Mouse (Mus musculus): ENCODE measurements around the gene Tbcc. TPM values are rescaled to one million over a fixed set of nuclear protein-coding genes. Genes with fewer than 3 reads are reported as not detected.
A peak's percentile ranks its signal among the peaks of the same experiment; 100 is the strongest.

The Tbcc gene
- polyA plus RNA-seq, 1 experiment from 2014 or later = 62.3 TPM

- DNase-seq (ENCODE audit: low spot score) = no peak
- Histone ChIP-seq H3K27ac (ENCODE audit: low read depth, low read length) (no peak overlapping the region), H3K9ac (ENCODE audit: low read length) (no peak overlapping the region), H3K36me3 (ENCODE audit: control insufficient read depth, insufficient read depth, low read length) (peaks cover 8% of the 10 kb centered on the region; the same call in 1 of the 2 replicates), H3K27me3 (ENCODE audit: control insufficient read depth, insufficient read depth, low read length) (no peaks in the 10 kb centered on the region), H3K4me1 (replicated peaks; ENCODE audit: control insufficient read depth, insufficient read depth, low read length) (no peaks in the 10 kb centered on the region), H3K9me3 (ENCODE audit: control insufficient read depth, low read length) (no peaks in the 10 kb centered on the region), H3K4me2 (ENCODE audit: low read depth, low read length, severe bottlenecking) (no peak overlapping the region), H3K4me3 (ENCODE audit: low read depth, low read length) (no peak overlapping the region)
- no peak for ATAC-seq (replicated peaks; ENCODE audit: low FRiP score)
- WGBS = 96% methylated on average over 5 of the region's 5 CpGs
Measured at GRCm38 (mm10) chr17:46927781-46928180, 37.3 kb downstream of the Tbcc start.

DNA sequence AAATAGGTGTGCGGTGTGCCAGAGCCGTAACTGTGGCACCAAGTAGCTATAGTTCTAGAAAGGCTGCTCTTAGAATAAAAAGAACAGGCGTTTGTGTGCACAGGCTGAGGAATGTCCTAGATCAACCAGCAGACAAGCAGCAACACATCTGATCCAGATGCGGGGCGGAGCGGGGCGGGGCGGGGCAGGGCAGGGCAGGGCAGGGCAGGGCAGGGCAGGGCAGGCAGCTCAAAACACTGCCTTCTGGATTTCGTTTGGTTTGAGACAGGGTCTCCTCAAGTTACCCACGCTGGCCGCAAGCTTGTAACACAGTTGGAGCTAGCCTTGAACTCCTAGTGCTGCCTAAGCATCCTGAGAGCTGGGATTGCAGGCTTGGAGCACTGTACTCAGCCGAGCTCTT lies 38.8 kb downstream of the Tbcc start:
- 75% methylated on average over 12 of the region's 12 CpGs for WGBS

GRCm38 (mm10) chr17:46929897-46930296 lies 39.4 kb downstream of the Tbcc start:
- Histone ChIP-seq H3K4me1 (replicated peaks; ENCODE audit: control insufficient read depth, insufficient read depth, low read length) (no peaks in the 10 kb centered on the region), H3K9ac (ENCODE audit: low read length) (no peak overlapping the region), H3K4me2 (ENCODE audit: low read depth, low read length, severe bottlenecking) (no peak overlapping the region), H3K4me3 (ENCODE audit: low read depth, low read length) (no peak overlapping the region), H3K9me3 (ENCODE audit: control insufficient read depth, low read length) (no peaks in the 10 kb centered on the region), H3K27ac (ENCODE audit: low read depth, low read length) (no peak overlapping the region), H3K27me3 (ENCODE audit: control insufficient read depth, insufficient read depth, low read length) (no peaks in the 10 kb centered on the region), H3K36me3 (ENCODE audit: control insufficient read depth, insufficient read depth, low read length) (peaks cover 8% of the 10 kb centered on the region; the same call in 1 of the 2 replicates)
- DNase-seq (ENCODE audit: low spot score) = no peak
- ATAC-seq (replicated peaks; ENCODE audit: low FRiP score) = no peak
- WGBS = 93% methylated on average over 7 of the region's 7 CpGs

More for the DNA sequence above, 38.8 kb downstream of the Tbcc start:
- H3K36me3 ChIP-seq (ENCODE audit: control insufficient read depth, insufficient read depth, low read length) = peaks cover 8% of the 10 kb centered on the region; the same call in 1 of the 2 replicates
- no peaks in the 10 kb centered on the region for H3K4me1 ChIP-seq (replicated peaks; ENCODE audit: control insufficient read depth, insufficient read depth, low read length)
- ATAC-seq (replicated peaks; ENCODE audit: low FRiP score) = no peak
- no peaks in the 10 kb centered on the region for H3K9me3 ChIP-seq (ENCODE audit: control insufficient read depth, low read length)
- H3K4me3 ChIP-seq (ENCODE audit: low read depth, low read length) = no peak overlapping the region
- H3K4me2 ChIP-seq (ENCODE audit: low read depth, low read length, severe bottlenecking) = no peak overlapping the region
- no peaks in the 10 kb centered on the region for H3K27me3 ChIP-seq (ENCODE audit: control insufficient read depth, insufficient read depth, low read length)
- no peak overlapping the region for H3K27ac ChIP-seq (ENCODE audit: low read depth, low read length)
- H3K9ac ChIP-seq (ENCODE audit: low read length) = no peak overlapping the region
- DNase-seq (ENCODE audit: low spot score) = no peak

DNA sequence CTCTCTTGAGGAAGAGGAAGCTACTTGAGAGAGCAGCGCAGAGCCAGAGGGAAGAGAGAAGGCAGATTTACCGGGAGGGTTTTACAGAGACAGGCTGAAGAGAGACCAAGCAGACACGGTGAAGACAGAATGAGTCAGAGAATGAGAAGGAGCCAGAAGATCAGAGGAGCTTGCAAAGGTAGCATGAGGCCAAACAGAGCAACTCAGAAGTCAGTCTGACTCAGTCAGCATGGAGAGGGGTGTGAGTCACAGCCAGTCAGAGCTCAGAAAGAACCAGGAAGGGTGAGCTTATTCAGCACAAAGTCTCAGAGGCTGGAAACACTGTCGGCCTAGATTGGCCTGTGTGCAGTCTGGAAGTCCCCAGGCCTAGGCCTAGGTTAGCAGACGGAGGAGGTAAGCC lies 42.5 kb downstream of the Tbcc start:
- Histone ChIP-seq H3K27ac (ENCODE audit: low read depth, low read length) (no peak overlapping the region), H3K9ac (ENCODE audit: low read length) (no peak overlapping the region), H3K4me1 (replicated peaks; ENCODE audit: control insufficient read depth, insufficient read depth, low read length) (no peaks in the 10 kb centered on the region), H3K36me3 (ENCODE audit: control insufficient read depth, insufficient read depth, low read length) (peaks cover 8% of the 10 kb centered on the region; the same call in 1 of the 2 replicates), H3K4me3 (ENCODE audit: low read depth, low read length) (no peak overlapping the region), H3K9me3 (ENCODE audit: control insufficient read depth, low read length) (no peaks in the 10 kb centered on the region), H3K27me3 (ENCODE audit: control insufficient read depth, insufficient read depth, low read length) (no peaks in the 10 kb centered on the region), H3K4me2 (ENCODE audit: low read depth, low read length, severe bottlenecking) (no peak overlapping the region)
- ATAC-seq (replicated peaks; ENCODE audit: low FRiP score) (no peak), DNase-seq (ENCODE audit: low spot score) (no peak)
- WGBS = 91% methylated on average over 5 of the region's 5 CpGs

GRCm38 (mm10) chr17:46933557-46934348 lies 43.3 kb downstream of the Tbcc start:
- Histone ChIP-seq H3K4me2 (ENCODE audit: low read depth, low read length, severe bottlenecking) (no peak overlapping the region), H3K9ac (ENCODE audit: low read length) (no peak overlapping the region), H3K27me3 (ENCODE audit: control insufficient read depth, insufficient read depth, low read length) (no peaks in the 10 kb centered on the region), H3K9me3 (ENCODE audit: control insufficient read depth, low read length) (no peaks in the 10 kb centered on the region), H3K27ac (ENCODE audit: low read depth, low read length) (no peak overlapping the region), H3K36me3 (ENCODE audit: control insufficient read depth, insufficient read depth, low read length) (peaks cover 8% of the 10 kb centered on the region; the same call in 1 of the 2 replicates), H3K4me3 (ENCODE audit: low read depth, low read length) (no peak overlapping the region), H3K4me1 (replicated peaks; ENCODE audit: control insufficient read depth, insufficient read depth, low read length) (no peaks in the 10 kb centered on the region)
- WGBS = 82% methylated on average over 19 of the region's 19 CpGs
- ATAC-seq (replicated peaks; ENCODE audit: low FRiP score) (no peak), DNase-seq (ENCODE audit: low spot score) (peak; percentile 83)

DNA sequence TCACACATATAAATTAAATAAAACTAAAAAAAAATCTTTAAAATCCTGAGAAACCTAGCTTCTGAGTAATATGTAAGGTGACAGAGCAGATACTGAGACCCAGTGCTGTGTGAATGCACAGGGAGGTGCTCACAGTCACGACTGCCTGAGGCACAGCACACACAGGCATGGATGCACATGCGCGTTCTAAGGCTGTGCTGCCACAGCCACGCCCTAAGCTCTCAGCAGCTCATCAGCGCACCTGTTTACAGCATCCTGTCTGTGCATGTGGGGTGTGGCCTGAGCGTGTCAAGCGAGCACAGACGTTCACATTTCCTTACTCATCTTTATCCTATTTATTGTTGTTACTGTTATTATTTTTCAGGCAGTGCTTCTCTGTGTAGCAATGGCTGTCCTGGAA lies 50.0 kb downstream of the Tbcc start:
- Histone ChIP-seq H3K27me3 (ENCODE audit: control insufficient read depth, insufficient read depth, low read length) (no peaks in the 10 kb centered on the region), H3K36me3 (ENCODE audit: control insufficient read depth, insufficient read depth, low read length) (peaks cover 4% of the 10 kb centered on the region; the same call in 1 of the 2 replicates), H3K4me1 (replicated peaks; ENCODE audit: control insufficient read depth, insufficient read depth, low read length) (no peaks in the 10 kb centered on the region), H3K27ac (ENCODE audit: low read depth, low read length) (no peak overlapping the region), H3K9me3 (ENCODE audit: control insufficient read depth, low read length) (no peaks in the 10 kb centered on the region), H3K9ac (ENCODE audit: low read length) (no peak overlapping the region), H3K4me2 (ENCODE audit: low read depth, low read length, severe bottlenecking) (no peak overlapping the region), H3K4me3 (ENCODE audit: low read depth, low read length) (no peak overlapping the region)
- ATAC-seq (replicated peaks; ENCODE audit: low FRiP score) = no peak
- no peak for DNase-seq (ENCODE audit: low spot score)
- WGBS = 94% methylated on average over 8 of the region's 8 CpGs

Other genes with a start within 250 kb of the Tbcc start
- gene Klc4, start 244.7 kb upstream of the Tbcc start, polyA plus RNA-seq (2014; fragmentation: Nextera tagmentation; extraction: Ambion mirVana) = 34.9 and 35.8 TPM in 2 replicates
- gene Mrpl2, start 244.5 kb upstream of the Tbcc start, polyA plus RNA-seq (2014; fragmentation: Nextera tagmentation; extraction: Ambion mirVana) = 111 and 117 TPM in 2 replicates
- gene Cul7, start 240.3 kb upstream of the Tbcc start, polyA plus RNA-seq (2014; fragmentation: Nextera tagmentation; extraction: Ambion mirVana) = 34.4 and 34.9 TPM in 2 replicates
- 61.0 and 64.1 TPM in 2 replicates for gene Rrp36, start 216.3 kb upstream of the Tbcc start, polyA plus RNA-seq (2014; fragmentation: Nextera tagmentation; extraction: Ambion mirVana)
- gene Mea1, start 211.9 kb upstream of the Tbcc start, polyA plus RNA-seq (2014; fragmentation: Nextera tagmentation; extraction: Ambion mirVana) = 167 and 187 TPM in 2 replicates
- gene Klhdc3, start 209.8 kb upstream of the Tbcc start, polyA plus RNA-seq (2014; fragmentation: Nextera tagmentation; extraction: Ambion mirVana) = 117 and 129 TPM in 2 replicates
- gene Ppp2r5d, start 185.6 kb upstream of the Tbcc start, polyA plus RNA-seq (2014; fragmentation: Nextera tagmentation; extraction: Ambion mirVana) = 140 TPM in 2 replicates
- gene Pex6, start 179.2 kb upstream of the Tbcc start, polyA plus RNA-seq (2014; fragmentation: Nextera tagmentation; extraction: Ambion mirVana) = 21.4 and 22.7 TPM in 2 replicates
- 0.36 and 0.80 TPM in 2 replicates for gene Gnmt, start 161.5 kb upstream of the Tbcc start, polyA plus RNA-seq (2014; fragmentation: Nextera tagmentation; extraction: Ambion mirVana)
- gene Cnpy3, start 138.5 kb upstream of the Tbcc start, polyA plus RNA-seq (2014; fragmentation: Nextera tagmentation; extraction: Ambion mirVana) = 61.2 and 61.8 TPM in 2 replicates
- gene Ptcra, start 127.0 kb upstream of the Tbcc start, polyA plus RNA-seq (2014; fragmentation: Nextera tagmentation; extraction: Ambion mirVana) = 0.35 and 0.44 TPM in 2 replicates
- 53.7 and 57.5 TPM in 2 replicates for gene 2310039H08Rik, start 118.0 kb upstream of the Tbcc start, polyA plus RNA-seq (2014; fragmentation: Nextera tagmentation; extraction: Ambion mirVana)
- gene Rpl7l1, start 108.0 kb upstream of the Tbcc start, polyA plus RNA-seq (2014; fragmentation: Nextera tagmentation; extraction: Ambion mirVana) = 178 and 189 TPM in 2 replicates
- gene Bicral, start 32.2 kb upstream of the Tbcc start, polyA plus RNA-seq (2014; fragmentation: Nextera tagmentation; extraction: Ambion mirVana) = 6.8 and 7.2 TPM in 2 replicates
- gene Prph2, start 19.8 kb downstream of the Tbcc start, polyA plus RNA-seq (2014; fragmentation: Nextera tagmentation; extraction: Ambion mirVana) = not detected in 2 replicates
- 20.4 and 21.2 TPM in 2 replicates for gene Ubr2, start 119.9 kb downstream of the Tbcc start, polyA plus RNA-seq (2014; fragmentation: Nextera tagmentation; extraction: Ambion mirVana)